Mouse (Mus musculus) cortical plate, adult 2 months (tissue): Measurements from ENCODE around the gene Rpp14.

Experiments used
- CTCF ChIP-seq: fragments of 200-500 bp; IDR thresholded peaks from 2 replicates; pipeline ENCODE4 v1.5.1; 2011; ENCODE audit warnings: mild to moderate bottlenecking, control low read depth, low read length; ENCODE audit not compliant: insufficient read depth; ENCODE audit errors: extremely low read depth
- POLR2A ChIP-seq: fragments of 200-500 bp; IDR thresholded peaks from 2 replicates; pipeline ENCODE4 v1.6.1; 2011; ENCODE audit warnings: mild to moderate bottlenecking, low read length, control low read depth; ENCODE audit not compliant: insufficient read depth; ENCODE audit errors: extremely low read depth

DNA sequence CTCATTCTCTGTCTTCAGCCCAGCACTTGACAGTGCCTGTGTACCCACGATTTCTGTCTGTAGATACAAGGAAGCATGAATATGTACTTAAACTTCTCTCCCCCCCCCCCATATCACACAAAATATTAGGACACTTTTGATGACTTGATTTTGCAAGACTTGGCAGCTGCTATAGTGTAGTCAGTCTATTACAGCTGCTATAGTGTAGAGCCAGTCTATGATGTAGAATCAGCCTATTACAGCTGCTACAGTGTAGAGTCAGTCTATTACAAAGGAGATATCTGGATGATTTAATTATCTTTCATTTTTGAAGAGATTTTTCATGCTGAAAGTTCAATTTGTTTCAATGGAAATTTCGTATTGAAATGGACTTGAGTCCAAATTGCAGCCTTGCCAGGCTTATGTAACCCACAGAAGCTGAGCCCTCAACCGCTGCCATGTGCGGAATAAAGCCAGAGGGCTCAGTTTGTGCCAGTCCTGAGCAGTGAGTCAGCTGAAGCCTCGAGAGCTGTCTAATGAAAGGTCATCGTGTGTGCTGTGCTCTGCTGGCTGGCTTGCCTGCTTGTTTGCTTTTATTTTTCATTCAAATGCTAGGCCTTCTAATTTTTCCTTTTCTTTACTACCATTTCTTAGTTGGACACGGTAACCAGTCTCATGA is 41.2 kb upstream of the Rpp14 start:
- no peak for TF ChIP-seq CTCF
- TF ChIP-seq POLR2A = no peak
